19 mouse cellular contexts compared by ENCODE assay signal in the genomic region with DNA sequence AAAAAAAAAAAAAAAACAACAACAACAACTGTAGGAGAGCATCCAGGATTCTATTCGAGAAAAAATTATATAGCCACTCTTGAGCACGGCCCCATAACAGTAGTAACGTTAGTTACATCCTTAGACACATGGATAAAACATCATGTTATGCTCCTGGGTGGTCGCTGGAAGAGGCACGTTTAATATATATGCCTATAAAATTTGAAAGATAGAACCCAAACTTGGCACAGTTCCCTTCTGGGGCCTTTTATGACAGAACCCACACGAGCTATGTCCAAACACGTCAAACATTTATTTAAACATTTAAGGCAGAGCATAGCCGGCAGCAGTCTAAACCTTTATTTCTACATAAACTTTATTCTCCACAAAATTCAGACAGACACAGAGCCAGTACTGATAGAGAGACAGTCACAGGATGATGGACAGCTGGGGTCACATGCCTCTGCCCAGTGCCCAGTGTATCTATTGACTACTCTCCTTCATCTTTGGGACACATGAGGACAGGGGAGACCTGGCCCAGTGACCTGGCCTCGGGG. TPM values are rescaled to one million over a fixed set of nuclear protein-coding genes. Genes with fewer than 3 reads are reported as not detected.
"Had no signal": no experiment of that assay in that cellular context is flagged by ENCODE, and none has a peak within 500 bp of the region (broad histone marks: within the 10 kb centered on the region; RNA-seq: fewer than 3 reads in every experiment).

No protein-coding gene starts in this region.

- DNase-seq: kidney, adult 9 months; kidney, postnatal 14 days; retina, postnatal 1 day; right cerebral cortex, postnatal 4 days; thymus, adult 2 months; thymus, postnatal 36 days had no signal

- H3K27ac ChIP-seq: hindbrain, embryonic 15.5 days; left cerebral cortex, adult 2 months; limb, embryonic 10.5 days; liver, embryonic 15.5 days; macrophage; midbrain, embryonic 13.5 days; neural tube, embryonic 12.5 days had no signal

- H3K4me2 ChIP-seq: hindbrain, embryonic 15.5 days; liver, embryonic 11.5 days; liver, embryonic 15.5 days; midbrain, embryonic 13.5 days; neural tube, embryonic 12.5 days had no signal

- H3K36me3 ChIP-seq: liver, embryonic 15.5 days; neural tube, embryonic 12.5 days had no signal

- H3K4me3 ChIP-seq: hindbrain, embryonic 15.5 days; left cerebral cortex, adult 2 months; limb, embryonic 10.5 days; liver, embryonic 15.5 days; megakaryocyte, embryonic 14.5 days; midbrain, embryonic 13.5 days; neural tube, embryonic 12.5 days had no signal

- H3K4me1 ChIP-seq: liver, embryonic 15.5 days; megakaryocyte, embryonic 14.5 days had no signal

- ATAC-seq: inflammation-experienced regulatory T-cells, adult 6 months; lung, postnatal 0 days; midbrain, embryonic 13.5 days had no signal

- H3K9ac ChIP-seq: hindbrain, embryonic 15.5 days; liver, embryonic 15.5 days; midbrain, embryonic 13.5 days; neural tube, embryonic 12.5 days had no signal

- H3K27me3 ChIP-seq: hindbrain, embryonic 15.5 days; midbrain, embryonic 13.5 days; neural tube, embryonic 12.5 days had no signal

- H3K9me3 ChIP-seq: hindbrain, embryonic 15.5 days; limb, embryonic 10.5 days; liver, embryonic 15.5 days; midbrain, embryonic 13.5 days; neural tube, embryonic 12.5 days had no signal

RNA-seq across cellular contexts. Expression of gene Mtcl1, which starts 40.4 kb away (rescaled TPM):
- total RNA-seq: monocyte, adult 5-6 weeks; neutrophil, adult 5-6 weeks had no signal
- polyA plus RNA-seq: macrophage had no signal
